Mouse (Mus musculus) testis, adult 2 months (tissue): ENCODE results near the gene Sema7a. TPM values are rescaled to one million over a fixed set of nuclear protein-coding genes. Genes with fewer than 3 reads are reported as not detected.

Experiments used
- H3K27ac ChIP-seq: fragments of 200-500 bp; 2 replicates; pipeline ENCODE4 v1.5.1; 2012; ENCODE audit warnings: low read depth, low read length; ENCODE audit not compliant: control insufficient read depth, insufficient read depth
- H3K27me3 ChIP-seq: fragments of 200-500 bp; 2 replicates; pipeline ENCODE4 v1.6.1; 2012; ENCODE audit warnings: mild to moderate bottlenecking, low read length, moderate library complexity; ENCODE audit not compliant: control insufficient read depth, insufficient read depth
- H3K36me3 ChIP-seq: fragments of 200-500 bp; 2 replicates; pipeline ENCODE4 v1.6.1; 2012; ENCODE audit warnings: mild to moderate bottlenecking, low read length; ENCODE audit not compliant: control insufficient read depth, insufficient read depth
- H3K4me1 ChIP-seq: fragments of 200-500 bp; 2 replicates; pipeline ENCODE4 v1.6.1; 2012; ENCODE audit warnings: low read length; ENCODE audit not compliant: control insufficient read depth, insufficient read depth
- H3K4me3 ChIP-seq: fragments of 200-500 bp; 2 replicates; pipeline ENCODE4 v1.5.1; 2012; ENCODE audit warnings: low read depth, mild to moderate bottlenecking, low read length, moderate library complexity, mixed read lengths; ENCODE audit not compliant: control insufficient read depth
- CTCF ChIP-seq: fragments of 200-500 bp; IDR thresholded peaks from 2 replicates; pipeline ENCODE4 v1.5.1; 2012; ENCODE audit warnings: low read depth, mild to moderate bottlenecking, inconsistent platforms, low read length, moderate library complexity; ENCODE audit not compliant: control insufficient read depth, insufficient read depth, insufficient replicate concordance
- POLR2A ChIP-seq: fragments of 200-500 bp; IDR thresholded peaks from 2 replicates; pipeline ENCODE4 v1.6.1; 2012; ENCODE audit warnings: low read depth, mild to moderate bottlenecking, inconsistent platforms, low read length, moderate library complexity; ENCODE audit not compliant: control insufficient read depth
- polyA plus RNA-seq: library from polyadenylated mRNA; depleted of rRNA; stranded (reverse); fragments of >200 nt; gene quantifications from 2 replicates; pipeline ENCODE4 v1.2.3, GENCODE M21; 2012; rRNA removed

Gene Sema7a
- polyA plus RNA-seq, result 23.7 and 27.9 TPM in 2 replicates

- TF ChIP-seq POLR2A (peak; percentile 62), CTCF (no peak)
- Histone ChIP-seq H3K27me3 (no peaks in the 10 kb centered on the region), H3K4me3 (peak within 1 kb of the TSS; percentile 83), H3K36me3 (no peaks in the 10 kb centered on the region), H3K4me1 (peaks cover 8% of the 10 kb centered on the region), H3K27ac (peak within 1 kb of the TSS; percentile 25; the same call in 1 of the 2 replicates)
Measured at GRCm38 (mm10) chr9:57939431-57940348, at the start of gene Sema7a. TSS of gene Sema7a (plus strand) at chr9:57940112.

DNA sequence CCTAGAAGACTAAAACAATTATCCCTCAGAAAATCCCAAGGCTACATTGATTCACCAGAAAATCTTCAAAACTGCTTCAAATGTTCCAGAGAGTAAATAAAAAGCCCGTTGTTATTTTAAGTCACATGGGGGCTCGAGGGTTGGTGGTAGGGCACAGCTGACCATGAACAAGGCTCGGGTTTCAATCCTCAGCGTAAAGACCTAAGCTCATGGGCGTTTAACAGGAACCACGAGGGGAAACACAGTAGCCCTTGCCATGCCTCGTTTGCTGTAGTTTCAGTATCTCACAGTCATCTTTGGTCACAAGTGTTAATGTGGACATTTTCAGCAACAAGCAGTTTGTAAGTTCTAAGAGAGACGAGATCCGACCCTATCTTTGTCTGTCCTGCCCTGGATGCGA is 39.4 kb upstream of the Sema7a start:
- H3K27ac ChIP-seq, result no peak overlapping the region
- no peaks in the 10 kb centered on the region for H3K36me3 ChIP-seq
- no peak for TF ChIP-seq POLR2A
- no peak for TF ChIP-seq CTCF
- H3K27me3 ChIP-seq, result no peaks in the 10 kb centered on the region
- H3K4me3 ChIP-seq, result no peak overlapping the region; the same call in 1 of the 2 replicates
- peaks cover 5% of the 10 kb centered on the region; the same call in 1 of the 2 replicates for H3K4me1 ChIP-seq

- Histone ChIP-seq H3K27me3 (no peaks in the 10 kb centered on the region), H3K4me1 (peaks cover 5% of the 10 kb centered on the region; the same call in 1 of the 2 replicates), H3K36me3 (no peaks in the 10 kb centered on the region), H3K27ac (no peak overlapping the region), H3K4me3 (no peak overlapping the region)
- no peak for TF ChIP-seq POLR2A
- TF ChIP-seq CTCF, result no peak
Measured at GRCm38 (mm10) chr9:57901197-57901596, 38.7 kb upstream of the Sema7a start.

DNA sequence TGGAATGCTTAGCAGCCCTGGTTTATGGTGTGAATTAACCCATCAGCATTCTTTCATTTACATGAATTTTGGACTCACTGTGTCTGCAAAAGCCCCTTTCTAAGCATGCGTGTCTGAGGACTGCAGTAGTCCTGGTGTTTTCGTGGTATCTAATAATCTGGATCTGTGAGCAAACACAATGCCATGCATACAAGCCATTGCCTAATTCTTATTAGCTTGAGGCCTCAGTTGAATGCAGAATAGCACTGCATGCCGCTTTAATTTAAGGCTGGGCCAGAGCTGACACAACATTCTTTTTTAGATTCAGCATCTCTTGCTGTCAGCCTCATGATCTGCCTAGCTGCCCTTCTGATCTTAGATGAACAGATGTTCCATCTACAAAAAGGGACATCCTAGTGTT is 38.3 kb upstream of the Sema7a start:
- Histone ChIP-seq H3K4me3 (no peak overlapping the region), H3K36me3 (no peaks in the 10 kb centered on the region), H3K27ac (no peak overlapping the region), H3K4me1 (peaks cover 5% of the 10 kb centered on the region; the same call in 1 of the 2 replicates), H3K27me3 (no peaks in the 10 kb centered on the region)
- TF ChIP-seq CTCF (no peak), POLR2A (no peak)

DNA sequence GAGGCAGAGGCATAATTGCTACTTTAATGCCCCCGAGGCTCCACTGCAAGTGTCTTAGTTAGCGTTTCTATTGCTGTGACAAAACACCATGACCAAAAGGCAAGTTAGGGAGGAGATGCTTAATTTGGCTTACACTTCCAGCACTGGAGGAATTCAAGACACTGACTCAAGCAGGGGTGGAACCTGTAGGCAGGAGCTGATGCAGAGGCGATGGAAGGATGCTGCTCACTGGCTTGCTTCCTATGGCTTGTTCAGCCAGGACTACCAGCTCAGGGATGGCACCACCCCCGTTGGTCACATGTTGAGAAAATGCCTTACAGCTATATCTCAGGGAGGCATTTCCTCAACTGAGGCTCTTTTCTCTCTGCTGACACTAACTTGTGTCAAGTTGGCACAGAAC is 37.8 kb upstream of the Sema7a start:
- TF ChIP-seq POLR2A (no peak), CTCF (no peak)

DNA sequence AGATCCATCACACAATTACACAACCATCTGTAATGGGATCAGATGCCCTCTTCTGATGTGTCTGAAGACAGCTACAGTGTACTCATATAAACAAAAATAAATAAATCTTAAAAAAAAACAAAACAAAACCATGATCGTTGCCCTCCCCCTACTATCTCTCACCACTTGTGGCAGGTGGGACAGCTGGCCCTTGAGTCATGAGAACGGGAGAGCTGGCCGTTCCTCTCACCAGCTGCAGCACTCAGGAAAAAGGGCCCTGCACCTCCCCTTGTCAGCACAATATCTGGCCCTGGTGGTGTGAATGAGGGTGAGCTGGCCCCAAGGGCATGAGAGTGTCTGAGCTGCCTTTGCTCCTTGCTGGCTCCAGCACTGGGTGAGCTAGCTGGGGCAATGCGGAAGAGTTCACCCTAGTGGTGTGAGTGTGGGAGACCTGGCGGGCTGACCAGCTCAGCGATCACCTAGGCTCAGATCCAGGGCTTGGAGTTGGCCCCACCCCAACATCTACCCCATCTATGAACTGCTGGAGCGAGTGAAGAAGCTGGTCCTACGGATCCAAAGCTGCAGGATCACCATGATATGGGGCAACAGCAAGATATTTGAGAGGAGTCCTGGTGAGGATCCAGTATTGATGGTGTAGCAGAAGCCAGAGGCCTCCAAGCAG is 36.2 kb upstream of the Sema7a start:
- no peak overlapping the region for H3K27ac ChIP-seq
- no peaks in the 10 kb centered on the region for H3K27me3 ChIP-seq
- no peaks in the 10 kb centered on the region for H3K36me3 ChIP-seq
- H3K4me1 ChIP-seq, result peaks cover 5% of the 10 kb centered on the region; the same call in 1 of the 2 replicates
- no peak for TF ChIP-seq POLR2A
- TF ChIP-seq CTCF, result no peak
- H3K4me3 ChIP-seq, result no peak overlapping the region

More for the DNA sequence above, 37.8 kb upstream of the Sema7a start:
- no peak overlapping the region for H3K4me3 ChIP-seq
- peaks cover 5% of the 10 kb centered on the region; the same call in 1 of the 2 replicates for H3K4me1 ChIP-seq
- no peaks in the 10 kb centered on the region for H3K27me3 ChIP-seq
- no peak overlapping the region for H3K27ac ChIP-seq
- H3K36me3 ChIP-seq, result no peaks in the 10 kb centered on the region

GRCm38 (mm10) chr9:57904250-57904644 is 35.7 kb upstream of the Sema7a start:
- no peaks in the 10 kb centered on the region for H3K36me3 ChIP-seq

More at GRCm38 (mm10) chr9:57904250-57904644, 35.7 kb upstream of the Sema7a start:
- no peak overlapping the region for H3K27ac ChIP-seq
- H3K4me1 ChIP-seq, result peaks cover 5% of the 10 kb centered on the region; the same call in 1 of the 2 replicates
- no peak overlapping the region for H3K4me3 ChIP-seq
- H3K27me3 ChIP-seq, result no peaks in the 10 kb centered on the region
- TF ChIP-seq CTCF, result no peak
- no peak for TF ChIP-seq POLR2A
